Mouse (Mus musculus): ENCODE measurements around the gene Amh.
"Not testable (repeated sequence)": the region's sequence is repeated elsewhere in the genome, so short reads cannot be mapped to it uniquely, and the experiment has no call there.

Amh gene

GRCm38 (mm10) chr10:80807057-80807627, 2.1 kb downstream of the Amh start:
- DNase-seq (ENCODE audit: low read depth, low spot score) = peak; percentile 51

DNA sequence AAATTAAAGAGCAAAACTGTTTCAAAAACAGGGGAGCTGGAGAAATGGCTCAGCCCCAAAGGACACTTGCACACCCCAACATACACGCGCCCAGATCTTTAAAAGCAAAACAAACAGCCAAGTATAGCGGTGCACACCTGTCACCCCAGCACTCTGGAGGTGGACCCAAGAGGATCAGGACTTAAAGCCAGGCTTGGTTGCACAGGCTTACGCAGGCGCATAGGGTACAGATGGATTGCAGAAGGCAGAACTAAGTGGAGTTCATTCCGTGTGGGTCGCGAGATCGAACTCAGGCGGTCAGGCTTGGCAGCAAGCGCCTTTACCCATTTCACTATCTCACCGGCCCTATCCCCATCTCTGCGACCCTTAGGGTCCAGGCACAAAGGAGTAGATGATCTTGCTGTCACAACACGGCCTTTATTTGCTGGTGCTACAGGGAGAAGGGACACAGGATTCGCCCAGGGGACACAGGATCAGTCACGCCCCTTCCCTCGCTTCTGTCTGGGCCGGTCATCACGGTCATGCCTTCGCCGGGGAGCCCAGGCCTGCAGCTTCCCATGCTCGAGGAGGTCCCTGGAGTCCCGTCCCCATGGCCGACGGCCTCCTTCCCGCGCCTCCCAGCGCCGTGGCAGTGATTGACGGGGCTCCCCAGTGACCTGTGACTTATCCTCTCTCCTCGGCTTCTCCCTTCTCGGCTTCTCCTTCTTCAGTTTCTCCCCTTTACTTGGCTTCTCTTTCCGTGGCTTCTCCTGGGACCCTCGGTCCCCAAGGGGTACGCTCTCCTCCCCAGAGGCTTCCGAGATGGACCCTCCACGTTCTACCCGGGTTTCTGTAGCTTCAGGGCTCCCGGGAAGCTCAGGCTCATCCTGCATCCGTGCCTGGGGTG, 3.3 kb downstream of the Amh start:
- no peak for DNase-seq (ENCODE audit: low read depth, low spot score)

- DNase-seq (ENCODE audit: low read depth, low spot score) = no peak
Observed at GRCm38 (mm10) chr10:80808985-80809632, 4.1 kb downstream of the Amh start.

DNA sequence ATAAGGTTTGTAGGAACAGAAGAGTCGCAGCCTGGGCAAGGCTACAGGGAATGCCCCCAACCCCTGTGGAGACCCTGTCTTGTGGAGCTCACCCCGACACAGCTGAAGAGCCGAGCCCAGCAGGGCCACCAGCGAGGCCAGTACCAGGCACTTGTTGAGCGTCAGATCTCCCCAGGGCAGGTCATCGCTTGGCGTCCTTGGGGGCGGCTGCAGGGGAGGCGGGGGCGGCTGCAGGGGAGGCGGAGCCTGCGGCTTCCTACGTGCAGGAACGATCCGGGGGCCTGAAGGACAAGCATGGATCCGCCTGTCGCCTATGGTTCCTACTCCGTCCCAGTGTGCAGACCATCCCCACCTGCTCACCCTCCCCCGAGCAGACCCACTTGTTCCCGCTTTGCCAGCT, 5.0 kb downstream of the Amh start:
- no peak for DNase-seq (ENCODE audit: low read depth, low spot score)

DNA sequence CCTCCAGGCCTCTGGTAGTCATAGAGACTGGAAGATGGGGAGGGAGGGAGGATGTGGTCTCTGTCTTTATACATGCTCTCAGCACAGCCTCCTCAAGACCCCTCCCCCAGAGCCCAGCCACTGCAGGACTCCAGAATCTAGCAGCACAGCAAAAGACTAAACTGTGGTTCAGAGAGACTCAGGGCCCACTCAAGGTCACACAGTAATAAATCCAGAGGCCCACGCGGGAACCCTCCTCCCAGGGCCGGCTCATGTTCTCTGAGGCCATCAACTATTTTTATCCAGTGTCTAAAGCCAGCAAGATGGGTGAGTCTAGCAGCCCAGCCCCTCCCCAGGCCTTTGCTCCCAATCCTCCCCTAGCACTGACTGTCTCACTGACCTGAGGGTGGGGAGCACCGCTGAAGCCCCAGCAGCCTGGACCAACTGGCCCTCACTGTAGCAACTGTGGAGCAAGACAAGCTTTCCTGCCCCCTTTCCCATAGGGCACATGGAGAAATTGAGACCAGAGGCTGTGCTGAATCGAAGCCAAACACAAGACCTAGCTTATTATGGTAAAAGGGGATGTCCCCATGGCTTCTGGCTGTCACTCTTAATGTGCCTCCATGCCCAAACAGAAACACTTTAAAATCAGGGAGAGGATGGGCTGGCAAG, 7.5 kb downstream of the Amh start:
- no peak for DNase-seq (ENCODE audit: low read depth, low spot score)

DNA sequence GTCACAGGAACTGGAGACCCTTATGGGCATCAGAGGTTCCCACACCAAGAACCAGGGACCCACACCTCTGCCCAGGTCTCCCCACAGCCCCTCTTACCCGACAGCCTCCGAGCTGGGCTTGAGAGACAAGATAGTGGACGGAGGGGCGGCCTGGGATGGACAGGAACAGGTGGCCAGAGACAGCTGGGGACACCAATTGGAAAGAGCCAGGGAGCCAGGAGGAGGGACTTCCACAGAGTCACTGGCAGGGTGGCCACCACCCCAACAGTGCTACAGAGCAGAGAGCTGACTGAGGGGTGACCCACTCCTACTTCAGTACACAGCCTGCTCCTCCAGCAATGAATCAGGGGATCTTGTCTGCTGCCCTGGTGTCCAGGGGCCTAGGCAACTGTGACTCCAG, 8.3 kb downstream of the Amh start, which contains the start of gene Jsrp1:
Gene Jsrp1, minus strand, starts transcription at position 133 of the 400 bp plus-strand sequence.
- no peak for DNase-seq (ENCODE audit: low read depth, low spot score)

DNA sequence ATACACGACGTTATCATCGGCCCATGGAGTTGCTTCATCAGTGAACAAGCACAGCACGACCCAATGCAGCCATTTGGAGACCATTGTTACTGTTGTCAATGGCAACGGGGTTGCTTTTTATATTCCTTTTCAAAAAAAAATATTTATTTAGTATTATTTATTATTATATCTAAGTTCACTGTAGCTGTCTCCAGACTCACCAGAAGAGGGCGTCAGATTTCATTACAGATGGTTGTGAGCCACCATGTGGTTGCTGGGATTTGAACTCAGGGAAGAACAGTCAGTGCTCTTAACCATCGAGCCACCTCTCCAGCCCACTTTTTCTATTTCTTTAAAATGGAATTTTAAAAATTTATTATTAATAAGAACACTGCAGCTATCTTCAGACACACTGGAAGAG, 9.8 kb downstream of the Amh start:
- DNase-seq (ENCODE audit: low read depth, low spot score) = no peak

DNA sequence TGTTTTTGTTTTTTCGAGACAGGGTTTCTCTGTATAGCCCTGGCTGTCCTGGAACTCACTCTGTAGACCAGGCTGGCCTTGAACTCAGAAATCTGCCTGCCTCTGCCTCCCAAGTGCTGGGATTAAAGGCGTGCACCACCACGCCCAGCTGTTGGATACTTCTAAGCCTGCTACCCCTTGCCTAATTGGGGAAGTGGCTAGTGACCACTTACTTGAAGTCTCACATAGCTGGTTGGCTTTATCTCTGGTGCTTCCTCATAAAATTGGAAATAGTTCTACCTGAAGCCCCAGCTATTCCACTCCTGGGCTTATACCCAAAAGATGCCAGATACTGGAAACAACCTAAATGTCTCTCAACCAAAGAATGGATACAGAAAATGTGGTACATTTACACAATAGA, 11.3 kb downstream of the Amh start:
- DNase-seq (ENCODE audit: low read depth, low spot score) = not testable (repeated sequence)

- no peak for DNase-seq (ENCODE audit: low read depth, low spot score)
Observed at GRCm38 (mm10) chr10:80817164-80817563, 12.1 kb downstream of the Amh start.

GRCm38 (mm10) chr10:80817955-80818354, 12.9 kb downstream of the Amh start:
- DNase-seq (ENCODE audit: low read depth, low spot score) = not testable (repeated sequence)

DNA sequence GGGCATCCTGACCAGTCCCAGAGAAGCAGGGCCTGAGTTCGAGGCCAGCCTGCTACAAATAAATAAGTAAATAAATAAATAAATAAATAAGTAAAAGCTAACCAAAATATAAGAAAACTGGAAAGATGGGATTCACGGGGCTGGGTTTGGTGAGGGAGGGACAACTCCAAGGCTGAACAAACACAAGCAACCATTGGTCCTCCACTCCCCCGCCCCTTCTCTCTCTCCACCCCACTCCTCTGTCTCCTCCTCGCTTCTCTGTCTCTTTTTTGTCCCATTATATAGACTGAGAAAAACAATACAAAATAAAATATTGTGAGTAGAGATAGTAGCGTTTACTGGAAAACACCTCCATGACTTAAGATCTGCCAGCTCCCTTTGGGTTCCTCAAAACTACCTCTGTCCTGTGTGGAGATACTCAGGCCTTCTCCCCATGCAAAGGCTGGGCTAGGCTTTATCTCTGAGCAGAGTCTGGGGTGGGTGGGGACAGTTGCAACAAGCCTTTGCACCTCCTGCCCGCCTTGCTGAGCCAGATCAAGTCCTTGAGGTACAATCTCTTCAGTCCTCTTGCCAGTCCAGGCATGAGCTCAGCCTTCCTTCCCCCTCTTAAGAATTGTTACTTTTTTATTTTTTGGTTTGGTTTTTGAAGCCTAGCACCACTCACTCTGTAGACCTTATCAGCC, 13.7 kb downstream of the Amh start:
- DNase-seq (ENCODE audit: low read depth, low spot score) = no peak

- DNase-seq (ENCODE audit: low read depth, low spot score) = no peak
Observed at GRCm38 (mm10) chr10:80819406-80819805, 14.4 kb downstream of the Amh start.

DNA sequence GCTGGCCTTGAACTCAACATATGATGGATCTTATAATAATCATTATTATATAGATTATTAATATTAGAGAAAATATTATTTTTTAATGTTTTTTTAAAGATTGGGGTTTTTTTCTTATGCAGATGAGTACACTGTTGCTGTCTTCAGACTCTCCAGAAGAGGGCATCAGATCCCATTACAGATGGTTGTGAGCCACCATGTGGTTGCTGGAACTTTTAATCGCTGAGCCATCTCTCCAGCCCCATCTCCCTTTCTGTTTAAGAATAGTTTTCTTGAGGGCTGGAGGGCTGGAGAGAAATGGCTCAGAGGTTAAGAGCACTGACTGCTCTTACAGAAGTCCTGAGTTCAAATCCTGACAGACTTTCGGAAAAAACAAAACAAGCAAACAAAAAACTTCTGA, 16.9 kb downstream of the Amh start:
- DNase-seq (ENCODE audit: low read depth, low spot score) = no peak

GRCm38 (mm10) chr10:80822528-80822927, 17.5 kb downstream of the Amh start:
- DNase-seq (ENCODE audit: low read depth, low spot score) = no peak

GRCm38 (mm10) chr10:80823316-80823715, 18.3 kb downstream of the Amh start:
- DNase-seq (ENCODE audit: low read depth, low spot score) = no peak

GRCm38 (mm10) chr10:80823847-80824643, 19.0 kb downstream of the Amh start:
- no peak for DNase-seq (ENCODE audit: low read depth, low spot score)

DNA sequence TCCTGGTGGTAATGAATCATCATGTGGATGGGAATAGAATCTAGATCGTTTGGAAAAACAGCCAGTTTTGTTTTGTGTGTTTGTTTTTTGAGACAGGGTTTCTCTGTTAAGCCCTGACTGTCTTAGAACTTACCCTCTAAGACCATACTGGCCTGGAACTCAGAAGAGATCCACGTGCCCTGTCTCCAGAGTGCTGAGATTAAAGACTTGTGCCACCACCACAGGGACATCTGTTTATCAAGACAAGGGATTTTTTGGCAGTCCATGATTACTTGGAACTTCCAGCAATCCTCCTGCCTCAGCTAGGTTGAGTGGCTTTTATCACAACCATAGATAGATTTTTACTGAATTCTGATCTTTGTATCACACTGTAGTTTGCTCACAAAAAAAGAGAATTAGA, 19.8 kb downstream of the Amh start:
- DNase-seq (ENCODE audit: low read depth, low spot score) = no peak

DNA sequence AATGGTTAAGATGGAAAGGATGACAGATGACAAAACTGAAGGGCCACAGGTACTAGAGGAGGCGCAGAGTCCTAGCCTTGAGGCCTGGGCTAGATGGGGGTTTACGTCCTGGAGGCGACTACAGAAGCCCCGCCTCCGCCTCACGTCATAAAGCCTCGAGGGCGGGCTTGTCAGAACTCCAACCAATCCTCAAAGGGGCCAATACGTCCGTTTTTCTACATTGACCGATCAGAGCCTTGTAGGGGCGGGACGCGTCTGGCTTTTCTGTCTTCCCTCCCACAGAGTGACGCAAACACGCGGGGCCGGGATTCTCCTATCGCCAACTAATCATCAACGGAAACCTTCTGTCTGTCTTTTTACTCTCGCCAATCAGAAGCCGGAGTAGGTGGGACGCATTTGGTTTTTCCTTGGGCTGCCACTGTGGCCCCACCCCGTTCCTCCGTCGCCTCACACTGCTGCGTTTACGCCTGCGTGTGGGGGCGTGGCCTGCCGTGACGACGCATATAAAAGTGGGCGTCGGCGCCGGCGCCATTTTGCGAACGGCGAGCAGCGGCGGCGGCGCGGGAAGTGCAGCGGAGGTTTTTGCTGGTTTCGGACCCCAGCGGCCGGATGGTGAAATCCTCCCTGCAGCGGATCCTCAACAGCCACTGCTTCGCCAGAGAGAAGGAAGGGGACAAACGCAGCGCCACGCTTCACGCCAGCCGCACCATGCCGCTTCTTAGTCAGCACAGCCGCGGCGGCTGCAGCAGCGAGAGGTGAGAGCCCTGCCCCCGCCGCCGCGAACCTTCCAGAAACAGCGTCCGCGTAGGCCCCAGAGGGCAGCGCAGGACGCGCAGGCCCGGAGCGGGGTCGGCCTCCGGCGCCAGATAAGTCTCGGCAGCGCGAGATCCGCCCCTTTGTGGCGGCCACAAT, 21.4 kb downstream of the Amh start, which contains the start of gene Oaz1:
Gene Oaz1, plus strand, starts transcription at position 506 of the 912 bp plus-strand sequence.
- peak; percentile 100 for DNase-seq (ENCODE audit: low read depth, low spot score)

DNA sequence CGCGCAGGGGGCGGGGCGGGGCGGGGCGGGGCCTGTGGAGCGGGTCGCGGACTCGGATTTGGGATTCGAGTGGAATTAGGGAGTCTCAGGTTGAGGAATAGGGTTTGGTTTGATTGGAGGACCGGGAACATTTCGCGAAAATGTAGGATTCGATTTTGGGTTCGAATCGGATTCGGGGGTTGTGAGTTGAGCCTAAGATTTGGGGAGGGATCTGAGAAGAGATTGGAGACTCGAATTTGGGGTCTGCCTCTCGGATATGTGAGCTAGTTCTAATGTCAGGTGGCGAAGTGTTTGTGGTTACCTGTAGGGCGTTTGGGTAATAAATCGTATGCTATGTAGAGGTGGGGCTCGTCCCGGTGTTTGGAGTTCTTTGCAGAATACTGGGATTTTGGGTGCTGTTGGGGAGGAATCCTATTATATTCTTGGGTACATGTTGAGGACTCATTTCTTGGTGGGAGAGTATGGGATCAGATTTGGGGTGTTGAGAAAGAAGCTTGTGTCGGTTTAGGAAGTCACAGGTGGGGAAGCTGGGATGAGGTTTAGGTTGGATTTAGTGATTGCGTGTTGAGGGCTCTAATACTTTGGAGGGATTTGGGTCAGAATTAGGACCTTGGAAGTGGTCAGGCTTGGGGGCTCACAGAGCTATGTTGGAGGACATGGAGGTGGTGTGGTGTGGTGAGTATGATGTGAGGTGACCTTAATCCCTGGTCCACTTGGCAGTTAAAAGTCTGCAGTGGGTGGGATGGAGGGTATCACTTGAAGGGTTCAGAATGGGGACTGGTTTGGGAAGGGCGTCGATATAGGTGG, 22.2 kb downstream of the Amh start:
- no peak for DNase-seq (ENCODE audit: low read depth, low spot score)
